ENCODE assay signal across 9 mouse cellular contexts in genomic region chrX:153155322-153155721, GRCm38 (mm10). TPM values are rescaled to one million over a fixed set of nuclear protein-coding genes. Genes with fewer than 3 reads are reported as not detected.
DNase-seq lines count a peak whose midpoint lies in the region; ATAC-seq lines count a peak whose summit lies in the region.
"Had no signal": no experiment of that assay in that cellular context is flagged by ENCODE, and none has a peak within 500 bp of the region (broad histone marks: within the 10 kb centered on the region; RNA-seq: fewer than 3 reads in every experiment).

No protein-coding gene starts in this region.

- WGBS in midbrain, embryonic 10.5 days = 58% methylated on average over 3 of the region's 3 CpGs
- WGBS in midbrain, embryonic 15.5 days = 52% methylated on average over 3 of the region's 3 CpGs

- no peak overlapping the region for H3K27ac ChIP-seq in midbrain, embryonic 10.5 days (replicated peaks)
- no peak overlapping the region for H3K27ac ChIP-seq in midbrain, embryonic 15.5 days
- H3K27ac ChIP-seq: neural tube, embryonic 12.5 days had no signal

- ATAC-seq in midbrain, embryonic 15.5 days (replicated peaks) = no peak

- no peaks in the 10 kb centered on the region for H3K9me3 ChIP-seq in midbrain, embryonic 10.5 days (replicated peaks)
- H3K9me3 ChIP-seq in midbrain, embryonic 15.5 days = no peaks in the 10 kb centered on the region
- H3K9me3 ChIP-seq: neural tube, embryonic 12.5 days had no signal

- intact Hi-C loops in gastrocnemius, postnatal 14 days (cut with DNase I; ENCODE audit: low total_unique reads) = no loop called here

- DNase-seq in gastrocnemius, adult 18-20 months (ENCODE audit: low spot score) = peak; percentile 0
- DNase-seq in gastrocnemius, postnatal 14 days = no peak
- DNase-seq in midbrain, embryonic 10.5 days (ENCODE audit: low spot score) = peak; percentile 17
- peak; percentile 26 for DNase-seq in T-cell, adult 2 months (ENCODE audit: low spot score)
- DNase-seq in embryo, embryonic 10.5 days (ENCODE audit: low spot score) = peak; percentile 39
- peak; percentile 27 for DNase-seq in lung, postnatal 10 days
- DNase-seq in neural tube, embryonic 10.5 days (ENCODE audit: extremely low spot score, low spot score) = no peak

- H3K27me3 ChIP-seq in midbrain, embryonic 10.5 days (ENCODE audit: low read depth, poor library complexity, severe bottlenecking) = no peaks in the 10 kb centered on the region
- no peaks in the 10 kb centered on the region for H3K27me3 ChIP-seq in midbrain, embryonic 15.5 days (replicated peaks)
- H3K27me3 ChIP-seq: neural tube, embryonic 12.5 days had no signal

- H3K4me2 ChIP-seq in midbrain, embryonic 15.5 days = no peak overlapping the region
- H3K4me2 ChIP-seq: neural tube, embryonic 12.5 days had no signal

- H3K4me1 ChIP-seq in midbrain, embryonic 10.5 days = no peaks in the 10 kb centered on the region
- no peaks in the 10 kb centered on the region for H3K4me1 ChIP-seq in midbrain, embryonic 15.5 days
- H3K4me1 ChIP-seq: neural tube, embryonic 12.5 days had no signal

- H3K9ac ChIP-seq in midbrain, embryonic 15.5 days = no peak overlapping the region
- H3K9ac ChIP-seq: neural tube, embryonic 12.5 days had no signal

- H3K4me3 ChIP-seq in midbrain, embryonic 10.5 days = no peak overlapping the region
- H3K4me3 ChIP-seq in midbrain, embryonic 15.5 days = no peak overlapping the region
- H3K4me3 ChIP-seq: neural tube, embryonic 12.5 days had no signal

- peaks cover 22% of the 10 kb centered on the region for H3K36me3 ChIP-seq in midbrain, embryonic 10.5 days
- no peaks in the 10 kb centered on the region for H3K36me3 ChIP-seq in midbrain, embryonic 15.5 days (replicated peaks)
- H3K36me3 ChIP-seq: neural tube, embryonic 12.5 days had no signal

RNA-seq across cellular contexts. Expression of gene Rragb, which starts 15.5 kb away (rescaled TPM):
- 1 to 10 TPM; 2.3 to 3.1 TPM for total RNA-seq in gastrocnemius, adult 18-20 months (2021)
- 1 to 10 TPM; 1.5 to 2.1 TPM for total RNA-seq in gastrocnemius, postnatal 14 days (2021)
- 7.0 TPM in 2 replicates for polyA plus RNA-seq in midbrain, embryonic 10.5 days (2016; fragmentation: Nextera tagmentation; extraction: Ambion mirVana)
- polyA plus RNA-seq in midbrain, embryonic 15.5 days (2015; fragmentation: Nextera tagmentation; extraction: Ambion mirVana) = 9.1 and 10.1 TPM in 2 replicates

RNA-seq across cellular contexts. Expression of gene Foxr2, which starts 36.7 kb away (rescaled TPM):
- not detected for total RNA-seq in gastrocnemius, adult 18-20 months (2021)
- total RNA-seq in gastrocnemius, postnatal 14 days (2021) = not detected
- polyA plus RNA-seq in midbrain, embryonic 10.5 days (2016; fragmentation: Nextera tagmentation; extraction: Ambion mirVana) = 0.45 and 0.56 TPM in 2 replicates
- 0.77 and 0.91 TPM in 2 replicates for polyA plus RNA-seq in midbrain, embryonic 15.5 days (2015; fragmentation: Nextera tagmentation; extraction: Ambion mirVana)

Comparison
In these comparisons a context has a peak if more than half of its experiments do, and no peak if none do; other contexts are left out.
1. DNase-seq: peak in gastrocnemius, adult 18-20 months (single experiment), midbrain, embryonic 10.5 days (single experiment), T-cell, adult 2 months (single experiment), embryo, embryonic 10.5 days (single experiment) and lung, postnatal 10 days (single experiment); none in gastrocnemius, postnatal 14 days (single experiment) and neural tube, embryonic 10.5 days (single experiment).